Mouse (Mus musculus) gonadal fat pad, adult 2 months (tissue): ENCODE measurements at regions not wholly inside any gene's neighbourhood (a gene's known extent, or its start where the extent isn't known, plus 50 kb on each side); places are given as distances from the start of the nearest gene placed in this dataset.

Experiments used
- DNase-seq: peaks from one replicate; pipeline ENCODE4 v3.0.0-alpha.2; 2012; ENCODE audit warnings: low read depth

DNA sequence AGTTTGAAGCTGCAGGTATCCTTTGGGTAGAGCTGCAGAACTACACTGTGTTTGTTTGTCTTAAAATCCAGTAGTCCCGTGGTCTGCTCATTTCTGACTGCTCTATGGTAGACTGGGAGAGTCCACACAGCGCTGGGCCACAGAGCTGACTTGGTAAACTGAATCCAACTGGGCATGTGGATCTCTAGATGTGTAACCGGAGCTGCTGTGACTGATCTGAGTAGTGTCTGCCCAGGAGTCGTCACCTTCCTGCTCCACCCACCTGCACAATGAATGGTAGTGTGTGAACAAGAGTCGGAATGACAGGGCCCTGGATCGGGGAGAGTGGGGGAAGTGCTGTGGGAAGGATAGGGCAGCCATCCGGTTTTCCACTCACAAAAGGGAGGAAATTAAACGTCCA, 87.5 kb upstream of the Fam3c start:
- DNase-seq = no peak

DNA sequence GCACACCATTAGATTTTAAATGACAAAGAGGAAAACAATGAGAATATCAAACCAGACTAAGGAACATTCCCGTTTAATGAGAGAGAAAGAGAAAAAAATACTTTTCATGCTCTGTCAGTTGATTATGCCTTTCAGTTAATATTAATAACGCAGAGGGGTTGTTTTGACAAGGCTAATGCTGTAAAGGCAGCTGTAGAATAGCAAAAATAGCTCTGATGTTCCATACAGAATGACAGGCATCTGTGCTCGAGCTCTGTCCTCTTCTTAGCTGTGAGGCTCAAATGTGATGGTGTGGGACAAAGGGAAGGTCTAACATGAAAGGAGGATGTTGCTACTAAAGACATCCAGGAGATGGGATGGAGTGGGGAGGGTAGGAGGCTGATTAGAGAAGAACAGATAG, 87.1 kb upstream of the Fam3c start:
- DNase-seq = no peak

DNA sequence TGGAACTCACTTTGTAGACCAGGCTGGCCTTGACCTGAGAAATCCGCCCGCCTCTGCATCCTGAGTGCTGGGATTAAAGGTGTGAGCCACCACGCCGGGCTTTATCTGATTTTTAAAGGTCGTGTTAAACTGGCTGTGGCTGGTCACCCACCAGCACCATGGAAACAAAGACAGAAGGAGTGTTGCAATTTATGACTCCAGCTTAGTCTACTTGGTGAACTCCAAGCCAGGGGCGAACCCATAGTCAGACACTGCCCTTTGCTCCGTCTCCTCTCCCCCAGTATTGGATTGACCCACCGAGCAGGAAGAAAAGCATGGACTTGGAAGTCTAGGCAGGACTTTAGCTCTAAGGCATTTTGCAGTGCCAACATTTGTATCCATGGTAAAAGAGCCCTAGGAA, 86.5 kb upstream of the Fam3c start:
- DNase-seq = no peak

DNA sequence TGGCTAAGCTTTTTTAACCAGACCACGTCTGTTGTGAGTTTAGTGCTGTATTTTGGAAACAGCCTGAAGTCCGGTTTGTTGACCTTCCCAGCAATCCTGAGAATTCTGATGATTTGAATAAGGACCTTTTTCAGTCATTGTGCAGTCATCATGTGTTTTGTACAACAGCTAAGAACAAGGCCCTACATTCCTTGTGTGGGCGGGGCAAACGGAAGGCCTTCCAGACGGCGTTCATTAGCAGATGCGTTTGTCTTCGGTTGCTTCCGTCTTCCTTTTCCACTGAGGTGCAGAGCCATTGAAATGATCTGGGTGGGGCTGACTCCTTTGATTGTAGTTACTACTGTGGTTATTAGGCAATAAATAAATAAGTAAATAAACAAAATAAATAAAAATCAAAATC, 83.8 kb upstream of the Fam3c start:
- no peak for DNase-seq

DNA sequence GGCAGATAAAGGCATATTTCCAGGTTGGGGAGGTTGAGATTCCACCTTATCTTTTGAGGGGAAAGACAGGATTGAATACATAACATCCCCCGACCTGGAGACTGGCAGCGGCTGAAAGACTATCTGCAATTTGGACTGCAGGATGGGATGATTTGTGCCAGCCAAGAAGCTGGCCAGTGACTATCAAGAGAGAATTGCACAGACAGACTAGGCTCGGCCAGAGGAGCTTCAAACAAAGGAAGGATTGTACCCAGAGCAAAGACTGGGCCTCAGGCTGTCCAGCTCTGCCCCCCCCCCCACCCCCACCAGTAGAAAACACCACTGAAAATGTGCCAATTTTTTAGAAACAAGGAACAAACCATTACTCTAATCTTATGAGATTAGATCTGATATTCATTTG, 73.0 kb upstream of the Fam3c start:
- DNase-seq = no peak

DNA sequence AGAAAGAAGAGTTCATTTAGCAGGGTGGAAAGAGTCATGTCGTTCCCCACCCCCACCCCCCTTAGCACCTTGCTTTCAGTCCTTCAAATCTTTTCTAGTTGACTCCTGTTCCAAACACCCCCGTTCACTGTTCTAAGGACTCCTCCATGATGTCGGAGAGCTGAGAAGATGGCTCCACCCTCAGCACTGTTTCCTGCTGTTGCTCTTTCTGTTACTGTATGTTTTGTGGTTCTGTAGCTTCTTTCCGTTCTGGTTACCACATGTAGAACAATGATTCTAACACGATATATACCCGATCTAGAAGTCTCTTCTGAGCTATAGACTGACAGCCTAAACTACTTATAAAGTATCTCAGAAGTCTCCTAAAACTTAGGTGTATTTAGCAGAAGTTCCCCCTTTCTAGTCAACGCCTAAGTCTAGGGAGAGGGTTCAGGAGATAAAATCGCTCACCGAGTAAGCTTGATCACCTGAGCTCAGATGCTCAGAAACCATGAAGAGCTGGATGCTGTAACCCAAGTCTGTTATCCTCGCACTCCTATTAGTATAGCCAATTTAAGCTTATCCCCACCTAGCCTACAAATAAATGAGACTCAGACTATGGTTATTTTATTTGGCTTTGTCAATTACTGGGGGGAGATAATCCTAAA, 68.2 kb upstream of the Fam3c start:
- no peak for DNase-seq

DNA sequence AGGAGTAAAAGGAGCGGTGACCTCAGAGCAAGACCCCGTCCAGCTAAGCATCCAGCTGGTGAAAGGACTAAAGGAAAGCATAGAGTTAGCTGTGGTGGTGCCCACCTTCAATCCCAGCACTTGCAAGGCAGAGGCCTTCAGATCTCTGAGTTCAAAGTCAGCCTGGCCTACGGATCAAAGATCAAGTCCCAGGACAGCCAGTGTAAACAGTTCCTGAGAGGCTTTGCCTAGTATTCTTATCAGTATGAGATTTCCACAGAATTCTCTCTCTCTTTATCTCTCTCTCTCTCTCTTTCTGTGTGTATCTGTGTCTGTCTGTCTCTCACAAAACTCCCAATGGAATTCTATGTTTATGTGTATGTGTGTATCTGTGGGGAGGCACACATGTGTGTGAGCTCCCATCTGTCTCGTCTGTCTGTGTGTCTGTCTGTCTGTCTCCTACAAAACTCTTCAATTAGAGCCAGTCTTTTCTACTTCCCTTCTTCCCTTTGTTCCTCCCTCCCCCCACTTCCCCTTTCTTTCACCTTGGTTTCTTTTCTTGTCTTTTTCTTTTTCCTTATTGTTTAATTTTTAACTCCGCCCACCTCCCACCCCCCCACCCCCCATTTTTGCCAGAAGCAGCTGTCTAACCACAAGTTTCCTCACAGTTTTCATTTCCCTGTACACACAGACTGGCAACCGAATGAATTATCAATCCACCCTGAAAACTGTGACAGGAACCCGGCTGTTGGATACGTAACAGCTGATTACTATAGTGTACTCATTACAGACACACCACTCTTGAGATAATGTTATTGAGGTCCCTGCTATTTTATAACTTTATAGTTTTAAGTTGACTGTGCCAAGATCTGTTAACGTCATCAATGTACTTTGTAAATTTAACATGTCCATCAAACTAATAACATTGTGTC, 67.3 kb upstream of the Fam3c start:
- no peak for DNase-seq

DNA sequence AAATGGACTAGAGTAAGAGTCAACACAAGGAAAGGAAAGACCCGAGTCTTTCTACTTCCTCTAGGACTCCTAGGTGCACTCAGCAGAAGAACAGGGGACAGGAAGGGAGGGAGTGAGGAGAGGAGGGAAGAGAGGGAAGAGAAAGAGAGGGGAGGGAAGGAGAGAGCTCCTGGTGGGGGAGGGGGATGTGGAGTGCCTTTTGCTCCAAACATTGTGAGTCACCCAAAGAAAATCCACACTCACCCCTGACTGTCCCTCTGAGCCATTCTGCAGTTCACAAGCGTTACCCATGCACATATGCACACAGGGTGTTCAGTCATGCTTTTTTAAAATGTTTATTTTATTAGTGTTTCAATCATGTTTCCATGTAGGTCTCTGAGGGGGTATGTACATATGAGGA, 65.5 kb upstream of the Fam3c start:
- no peak for DNase-seq

DNA sequence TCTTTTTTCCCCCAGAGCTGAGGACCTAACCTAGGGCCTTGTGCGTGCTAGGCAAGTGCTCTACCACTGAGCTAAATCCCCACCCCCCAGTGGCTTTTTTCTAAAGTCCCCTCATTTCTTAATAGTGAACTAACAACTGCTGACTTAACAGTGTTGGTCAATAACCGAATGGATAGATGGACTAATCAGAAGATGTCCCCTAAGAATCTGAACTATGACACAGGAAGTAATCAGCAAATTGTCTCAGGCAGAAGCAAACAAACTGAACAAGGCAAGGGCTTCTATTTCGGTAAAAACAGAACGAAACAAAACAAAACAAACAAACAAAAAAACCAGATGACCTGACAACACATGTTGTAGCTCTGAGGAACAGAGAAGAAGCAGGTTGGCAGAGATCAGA, 62.2 kb upstream of the Fam3c start:
- no peak for DNase-seq

DNA sequence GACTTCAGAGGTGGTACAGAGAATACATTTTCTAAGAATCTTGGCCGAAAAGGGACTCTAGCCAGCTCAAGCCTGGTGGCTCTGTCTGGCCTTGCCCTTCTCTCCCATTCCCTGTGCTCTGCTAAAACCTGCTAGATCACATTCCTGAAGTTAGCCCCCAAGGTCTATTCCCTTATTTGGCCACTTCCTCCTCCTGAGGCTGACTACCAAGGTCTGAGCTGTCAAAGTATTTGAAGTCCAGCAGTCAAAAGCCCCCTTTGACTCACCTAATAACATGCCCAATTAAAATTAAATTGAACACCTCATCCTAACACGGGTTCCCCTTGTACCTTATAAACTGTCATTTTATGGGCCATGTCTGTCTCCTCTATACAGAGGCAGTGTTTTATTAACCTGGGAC, 61.1 kb upstream of the Fam3c start:
- no peak for DNase-seq

DNA sequence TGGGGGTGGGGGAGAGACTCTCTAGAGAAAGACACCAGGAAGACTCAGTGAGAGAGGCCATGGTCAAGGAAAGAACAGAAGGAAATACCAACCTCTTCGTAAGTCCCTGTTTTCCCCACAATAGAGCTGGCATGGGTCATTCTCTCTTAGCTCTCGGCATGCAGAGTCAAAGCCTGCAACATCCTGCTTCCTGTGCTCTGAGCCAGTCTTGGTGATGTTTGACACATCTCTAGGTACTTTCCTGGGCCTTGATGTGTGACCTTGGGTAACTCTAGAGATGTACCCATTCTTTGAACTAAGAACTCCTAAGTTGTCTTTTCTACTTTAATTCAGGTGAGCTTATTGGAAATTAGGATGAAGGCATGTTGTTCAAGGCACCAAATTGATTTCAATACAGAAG, 55.8 kb upstream of the Fam3c start:
- DNase-seq = no peak

DNA sequence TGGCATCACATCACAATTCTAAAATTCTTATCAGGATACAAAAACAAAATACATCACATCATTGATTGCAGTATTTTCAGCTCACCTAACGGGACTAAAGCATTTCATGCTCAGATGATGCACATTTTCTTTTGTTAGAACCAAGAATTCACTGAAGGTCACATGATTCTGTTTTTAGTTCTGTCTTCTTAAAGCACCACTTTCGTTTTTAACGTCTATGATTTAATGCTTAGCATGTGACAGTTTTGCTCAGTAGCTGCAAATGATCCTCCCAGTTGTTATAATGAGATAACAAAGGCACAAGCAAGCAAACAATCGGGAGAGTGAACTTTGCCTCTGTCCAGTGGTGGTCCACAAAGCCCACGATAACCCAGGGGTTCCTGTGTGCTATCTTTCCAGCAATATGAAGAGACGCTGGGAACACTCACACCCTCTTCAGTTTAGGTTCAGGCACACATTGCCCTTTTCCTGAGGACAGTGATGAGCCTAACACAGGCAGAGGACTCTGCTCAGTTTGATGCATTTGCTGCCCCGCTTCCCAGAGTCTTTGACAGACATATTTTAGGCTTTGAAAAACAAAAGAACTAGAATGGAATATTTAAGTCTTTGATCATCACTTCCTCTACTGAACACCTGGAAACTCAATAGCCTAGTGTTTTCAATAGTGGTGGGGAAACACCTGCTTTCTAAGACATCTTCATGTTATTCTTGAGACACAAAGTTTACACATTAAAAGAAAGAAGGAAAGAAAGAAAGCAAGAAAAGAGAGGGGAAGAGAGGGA, 53.0 kb upstream of the Fam3c start:
- DNase-seq = no peak
